Mouse (Mus musculus) heart, embryonic 13.5 days (tissue): ENCODE measurements around the gene Gm21954. TPM values are rescaled to one million over a fixed set of nuclear protein-coding genes. Genes with fewer than 3 reads are reported as not detected.
A peak's percentile ranks its signal among the peaks of the same experiment; 100 is the strongest.

Experiments
- ATAC-seq: fragments of 200-750 bp; cut with Nextera tagmentation; 2 replicates; pipeline ENCODE4 v1.8.0; 2017; ENCODE audit warnings: moderate TSS enrichment; ENCODE audit not compliant: insufficient number of reproducible peaks, low FRiP score, low TSS enrichment; ENCODE audit errors: extremely low read depth
- H3K27ac ChIP-seq: fragments of 300-500 bp; sonication (generic); replicated peaks from 2 replicates; pipeline ENCODE4 v1.5.1; 2015; ENCODE audit warnings: moderate library complexity, mild to moderate bottlenecking, inconsistent platforms
- H3K27me3 ChIP-seq: fragments of 300-500 bp; sonication (generic); replicated peaks from 2 replicates; pipeline ENCODE4 v1.6.1; 2015; ENCODE audit warnings: mild to moderate bottlenecking, inconsistent platforms
- H3K36me3 ChIP-seq: fragments of 300-500 bp; sonication (generic); 2 replicates; pipeline ENCODE4 v1.6.1; 2015; ENCODE audit warnings: mild to moderate bottlenecking, inconsistent platforms
- H3K4me1 ChIP-seq: fragments of 300-500 bp; sonication (generic); 2 replicates; pipeline ENCODE4 v1.6.1; 2015; ENCODE audit warnings: inconsistent platforms
- H3K4me2 ChIP-seq: fragments of 300-500 bp; sonication (generic); 2 replicates; pipeline ENCODE4 v1.6.1; 2015; ENCODE audit warnings: inconsistent platforms, mild to moderate bottlenecking, moderate library complexity
- H3K4me3 ChIP-seq: fragments of 300-500 bp; sonication (generic); 2 replicates; pipeline ENCODE4 v1.5.1; 2015; ENCODE audit warnings: moderate library complexity, mild to moderate bottlenecking, inconsistent platforms
- H3K9ac ChIP-seq: fragments of 300-500 bp; sonication (generic); 2 replicates; pipeline ENCODE4 v1.6.1; 2015; ENCODE audit warnings: inconsistent platforms, mild to moderate bottlenecking, moderate library complexity
- H3K9me3 ChIP-seq: fragments of 300-500 bp; sonication (generic); 2 replicates; pipeline ENCODE4 v1.6.1; 2016; ENCODE audit warnings: inconsistent platforms
- WGBS: fragments of 180-500 bp; shearing (Covaris S2); methylation state at CpG from one replicate; pipeline ENCODE4 v1.1.7; 2015; ENCODE audit warnings: mixed read lengths; 5-methylcytosine and 5-hydroxymethylcytosine counted together
- polyA plus RNA-seq: library from polyadenylated mRNA; unstranded; fragments of >200 nt; fragmentation: Nextera tagmentation; extraction: Ambion mirVana; gene quantifications from 2 replicates; pipeline ENCODE4 v1.2.1, GENCODE M21; 2015

The Gm21954 gene
- not detected in 2 replicates for polyA plus RNA-seq

DNA sequence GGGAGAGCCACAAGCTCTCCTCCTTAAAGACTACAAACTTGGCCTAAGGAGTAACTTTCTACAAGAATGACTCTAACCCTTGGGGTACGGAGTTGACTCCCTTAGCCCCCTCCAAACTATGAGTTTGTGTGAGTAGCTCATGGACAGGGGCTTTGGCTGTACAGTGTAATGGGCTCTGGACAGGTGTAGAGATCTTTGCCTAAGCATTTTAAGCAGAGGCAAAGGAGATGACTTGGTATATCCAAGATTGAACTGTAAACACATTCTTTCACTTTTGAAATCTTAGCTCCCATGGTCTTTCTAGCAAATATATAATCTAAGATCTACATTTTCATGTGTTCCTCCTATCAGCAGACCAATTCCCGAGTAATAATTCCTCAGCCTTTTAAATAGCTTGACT is at the start of gene Gm21954:
TSS of gene Gm21954 (minus strand) at position 101 of the 400 bp plus-strand sequence.
- Histone ChIP-seq H3K36me3 (no peaks in the 10 kb centered on the region), H3K9ac (no peak within 1 kb of the TSS), H3K27me3 (no peaks in the 10 kb centered on the region), H3K9me3 (no peaks in the 10 kb centered on the region), H3K4me1 (no peaks in the 10 kb centered on the region), H3K4me2 (no peak within 1 kb of the TSS), H3K27ac (no peak within 1 kb of the TSS), H3K4me3 (no peak within 1 kb of the TSS)
- 87% methylated on average over 2 of the region's 2 CpGs for WGBS
- no peak for ATAC-seq

DNA sequence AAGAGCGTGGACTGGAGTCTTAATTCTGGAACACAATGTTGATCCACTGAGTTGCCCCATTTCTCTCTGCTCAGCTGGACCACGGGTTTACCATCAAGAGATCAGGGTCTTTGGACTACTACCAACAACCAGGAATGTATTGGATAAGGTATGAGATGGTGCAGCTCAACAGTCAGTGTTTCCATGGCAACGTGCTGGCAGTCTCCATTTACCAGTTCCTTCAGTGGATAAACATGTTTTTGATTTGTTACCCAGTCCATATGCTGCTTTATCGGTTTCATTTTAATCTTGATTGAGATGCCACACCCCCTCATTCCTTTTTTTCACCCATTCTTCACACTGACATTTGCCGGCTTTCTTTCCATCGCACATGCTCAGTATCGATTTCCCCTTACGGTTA is 49.8 kb upstream of the Gm21954 start:
- H3K4me1 ChIP-seq = no peaks in the 10 kb centered on the region
- WGBS = 76% methylated on average over 8 of the region's 8 CpGs
- H3K4me3 ChIP-seq = no peak overlapping the region
- H3K9ac ChIP-seq = no peak overlapping the region
- no peak for ATAC-seq
- H3K36me3 ChIP-seq = no peaks in the 10 kb centered on the region
- H3K4me2 ChIP-seq = no peak overlapping the region
- H3K27me3 ChIP-seq = no peaks in the 10 kb centered on the region
- H3K27ac ChIP-seq = no peak overlapping the region
- no peaks in the 10 kb centered on the region for H3K9me3 ChIP-seq

DNA sequence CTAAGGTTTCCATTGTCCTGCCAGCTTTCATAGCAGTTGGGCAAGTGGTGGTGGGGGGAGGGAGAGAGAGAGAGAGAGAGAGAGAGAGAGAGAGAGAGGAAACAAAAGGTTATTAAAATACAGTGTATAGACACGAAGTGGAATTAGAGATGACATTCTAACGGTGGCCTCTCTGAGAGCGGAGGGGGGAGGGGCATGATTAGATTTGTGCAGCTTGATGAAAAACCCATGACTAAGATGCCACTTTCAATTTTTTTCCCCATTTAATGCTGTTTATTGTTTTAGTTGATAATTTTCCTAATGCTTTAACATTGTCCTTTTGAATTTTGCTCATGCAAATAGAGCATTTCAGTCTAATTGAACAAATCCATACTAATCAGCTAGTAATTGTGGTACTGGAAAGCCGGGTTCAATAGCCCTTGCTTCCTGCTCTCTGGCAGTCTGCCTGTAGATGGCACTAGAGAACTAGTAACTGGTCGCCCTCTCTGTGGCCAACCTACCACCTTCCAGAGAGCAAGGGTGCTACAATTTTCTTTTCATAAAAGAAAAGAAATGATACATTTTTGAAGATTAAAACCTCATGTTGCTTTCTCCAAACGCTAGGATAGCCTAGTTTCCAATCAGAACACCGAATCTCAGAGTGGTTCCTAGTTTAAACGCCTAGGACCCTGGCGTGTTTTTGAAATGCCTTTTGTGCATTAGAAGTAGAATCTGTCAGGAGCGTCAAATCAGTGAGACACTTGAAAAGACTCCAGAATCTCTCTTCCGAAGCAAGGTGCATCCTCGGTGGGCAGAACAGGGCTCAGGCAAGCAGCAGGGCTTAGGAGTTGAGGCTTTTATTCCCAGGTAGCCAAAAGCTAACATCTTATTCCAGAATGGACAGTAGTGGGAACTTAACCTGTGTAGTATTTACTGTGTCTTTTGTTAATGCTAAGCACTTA is 48.5 kb upstream of the Gm21954 start:
- Histone ChIP-seq H3K4me1 (no peaks in the 10 kb centered on the region), H3K36me3 (no peaks in the 10 kb centered on the region), H3K4me3 (no peak overlapping the region), H3K4me2 (peak overlapping the region; percentile 35; the same call in 1 of the 2 replicates), H3K9ac (no peak overlapping the region), H3K27me3 (no peaks in the 10 kb centered on the region), H3K27ac (no peak overlapping the region), H3K9me3 (no peaks in the 10 kb centered on the region)
- whole genome bisulfite sequencing = 23% methylated on average over 12 of the region's 12 CpGs
- no peak for ATAC-seq

DNA sequence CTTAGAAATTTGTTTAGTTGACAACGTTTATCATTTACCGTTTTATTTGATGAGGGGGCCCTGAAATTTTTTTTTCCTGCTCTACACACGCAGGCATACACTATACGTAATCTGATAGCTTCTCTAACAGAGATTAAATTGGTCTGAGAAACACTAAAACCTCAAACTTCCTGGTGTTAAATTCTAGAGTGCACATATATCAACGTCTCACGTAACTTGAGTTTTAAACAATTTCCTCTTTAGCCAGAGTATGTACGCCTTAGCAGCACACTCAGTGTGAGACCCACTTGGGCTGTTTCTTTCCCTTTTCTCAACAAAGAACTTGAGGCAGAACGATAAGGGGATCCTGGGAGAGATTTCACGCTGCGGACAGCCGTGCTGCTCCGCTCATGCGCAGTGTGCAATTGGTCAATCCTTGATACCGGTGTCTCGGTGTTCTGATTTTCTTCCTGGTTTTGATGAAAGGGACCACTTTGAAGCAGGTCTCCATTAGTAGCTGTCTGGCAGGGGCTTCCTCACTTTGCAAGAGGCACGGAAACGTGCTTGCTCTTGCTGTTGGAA is 45.5 kb upstream of the Gm21954 start:
- H3K27ac ChIP-seq = no peak overlapping the region
- no peaks in the 10 kb centered on the region for H3K27me3 ChIP-seq
- no peak for ATAC-seq
- H3K36me3 ChIP-seq = no peaks in the 10 kb centered on the region
- peak overlapping the region; percentile 47 for H3K4me2 ChIP-seq
- H3K9ac ChIP-seq = no peak overlapping the region
- H3K9me3 ChIP-seq = no peaks in the 10 kb centered on the region
- H3K4me3 ChIP-seq = no peak overlapping the region
- H3K4me1 ChIP-seq = no peaks in the 10 kb centered on the region
- 65% methylated on average over 17 of the region's 17 CpGs for WGBS

DNA sequence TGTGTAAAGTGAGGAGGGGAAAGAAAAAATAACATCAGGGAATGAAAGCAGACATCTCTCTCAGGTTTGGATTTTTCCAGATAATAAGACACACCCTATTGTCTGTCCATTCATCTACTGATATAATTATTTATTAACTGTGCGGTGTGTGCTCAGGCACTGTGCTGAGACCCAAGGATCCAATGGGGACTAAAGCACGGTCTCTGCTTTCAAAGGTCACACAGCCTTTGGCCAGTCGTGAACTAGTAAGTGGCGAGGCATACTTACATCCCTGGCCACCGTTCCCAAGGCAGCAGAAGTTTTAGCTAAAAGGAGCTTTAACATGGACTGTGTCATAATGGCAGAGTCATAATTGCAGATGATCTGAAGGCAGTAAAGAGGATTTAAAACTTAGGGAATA is 44.0 kb upstream of the Gm21954 start:
- Histone ChIP-seq H3K27ac (no peak overlapping the region), H3K4me2 (no peak overlapping the region), H3K36me3 (no peaks in the 10 kb centered on the region), H3K27me3 (no peaks in the 10 kb centered on the region), H3K4me3 (no peak overlapping the region), H3K9ac (no peak overlapping the region), H3K9me3 (no peaks in the 10 kb centered on the region), H3K4me1 (no peaks in the 10 kb centered on the region)
- ATAC-seq = no peak
- whole genome bisulfite sequencing = 73% methylated on average over 5 of the region's 5 CpGs

DNA sequence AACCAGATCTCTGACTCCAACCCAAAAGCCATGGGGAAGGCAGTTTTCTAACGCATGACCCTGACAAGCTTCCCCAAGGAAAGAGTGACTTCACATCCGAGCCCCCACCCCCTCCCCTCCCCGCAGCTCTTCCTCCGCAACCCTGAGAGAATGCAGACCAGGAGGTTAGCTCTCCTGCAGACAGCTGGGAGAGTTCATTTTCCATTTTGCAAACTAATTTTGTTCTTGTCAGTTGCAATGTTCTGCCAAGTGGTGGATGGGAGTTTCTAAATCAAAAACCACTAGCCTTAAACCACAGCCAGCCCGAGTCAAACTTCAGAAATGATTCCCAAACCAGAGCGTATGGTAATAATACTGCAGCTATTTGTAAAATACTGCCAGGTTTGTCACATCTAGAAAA is 39.6 kb upstream of the Gm21954 start:
- Histone ChIP-seq H3K9ac (no peak overlapping the region), H3K36me3 (no peaks in the 10 kb centered on the region), H3K9me3 (no peaks in the 10 kb centered on the region), H3K27ac (no peak overlapping the region), H3K4me2 (no peak overlapping the region), H3K27me3 (no peaks in the 10 kb centered on the region), H3K4me3 (no peak overlapping the region), H3K4me1 (no peaks in the 10 kb centered on the region)
- 54% methylated on average over 6 of the region's 6 CpGs for WGBS
- ATAC-seq = no peak

DNA sequence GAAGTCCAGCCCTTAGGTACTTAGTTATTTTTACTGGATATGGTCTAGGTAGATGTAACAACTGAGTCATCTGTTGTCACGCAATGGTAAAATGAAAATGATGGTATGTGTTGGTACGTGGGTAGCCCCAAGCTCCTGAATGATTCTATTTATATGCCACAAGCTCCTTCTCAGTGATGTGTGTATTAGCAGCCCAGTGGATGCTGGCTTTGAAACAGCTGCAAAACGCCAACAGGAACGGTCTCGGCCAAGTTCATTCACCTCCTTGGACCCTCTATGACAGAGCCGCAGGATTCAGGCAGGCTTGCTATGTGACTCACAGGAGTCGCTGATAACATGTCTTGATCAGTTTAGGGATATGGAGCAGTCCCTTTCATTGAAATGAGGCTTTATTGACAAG is 38.2 kb upstream of the Gm21954 start:
- H3K36me3 ChIP-seq = no peaks in the 10 kb centered on the region
- no peak overlapping the region for H3K9ac ChIP-seq
- 64% methylated on average over 7 of the region's 7 CpGs for WGBS

DNA sequence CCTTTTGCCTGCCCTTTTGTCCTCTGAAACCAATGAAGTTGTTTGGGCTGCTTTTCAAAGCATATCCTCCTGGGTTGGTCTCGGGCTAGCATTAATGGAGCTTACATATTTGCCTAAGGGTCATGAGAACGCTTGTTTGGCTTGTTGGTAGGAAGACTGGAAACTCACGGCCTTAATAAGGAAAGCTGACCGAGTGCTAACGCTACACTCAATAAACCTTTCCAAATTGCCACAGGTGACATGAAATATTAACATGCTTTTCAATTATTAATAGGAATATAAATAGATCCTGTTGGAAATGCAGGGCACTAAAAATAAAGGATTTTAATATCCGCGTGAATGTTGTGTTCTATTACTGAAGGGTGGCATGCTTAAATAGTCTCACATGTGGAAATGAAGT is 27.3 kb upstream of the Gm21954 start:
- WGBS = 83% methylated on average over 7 of the region's 7 CpGs
- H3K4me1 ChIP-seq = no peaks in the 10 kb centered on the region
- H3K27me3 ChIP-seq = no peaks in the 10 kb centered on the region
- H3K4me2 ChIP-seq = no peak overlapping the region
- H3K36me3 ChIP-seq = no peaks in the 10 kb centered on the region
- no peak overlapping the region for H3K9ac ChIP-seq
- no peak overlapping the region for H3K27ac ChIP-seq
- no peaks in the 10 kb centered on the region for H3K9me3 ChIP-seq
- no peak for ATAC-seq
- H3K4me3 ChIP-seq = no peak overlapping the region

More for the DNA sequence above, 38.2 kb upstream of the Gm21954 start:
- Histone ChIP-seq H3K4me2 (no peak overlapping the region), H3K27ac (no peak overlapping the region), H3K4me3 (no peak overlapping the region), H3K4me1 (no peaks in the 10 kb centered on the region), H3K9me3 (no peaks in the 10 kb centered on the region), H3K27me3 (no peaks in the 10 kb centered on the region)
- ATAC-seq = no peak

DNA sequence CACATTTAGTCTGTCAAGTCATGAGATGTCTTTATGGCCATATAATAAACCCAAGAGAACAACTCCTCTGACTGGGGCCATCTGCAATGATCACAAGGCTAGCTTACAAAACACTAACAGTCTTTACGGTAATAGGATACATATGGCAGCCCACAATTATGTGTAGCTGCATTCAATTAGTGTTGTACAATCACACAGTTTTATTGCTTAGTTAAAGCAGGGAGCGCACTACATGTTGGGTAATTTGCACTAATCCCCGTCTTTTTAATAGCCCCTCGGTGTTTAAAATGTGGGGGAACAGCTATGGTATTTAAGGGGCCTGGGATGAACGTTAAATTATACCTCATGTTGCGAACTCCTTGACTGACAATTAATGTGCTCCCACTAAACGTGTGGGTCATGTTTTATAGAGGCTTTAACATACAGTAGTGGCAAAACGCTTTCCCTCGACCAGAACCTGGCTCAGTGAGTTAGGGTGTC is 24.5 kb upstream of the Gm21954 start:
- Histone ChIP-seq H3K9ac (no peak overlapping the region), H3K4me3 (no peak overlapping the region), H3K4me2 (no peak overlapping the region), H3K9me3 (no peaks in the 10 kb centered on the region), H3K4me1 (no peaks in the 10 kb centered on the region), H3K27me3 (no peaks in the 10 kb centered on the region), H3K27ac (no peak overlapping the region), H3K36me3 (no peaks in the 10 kb centered on the region)
- 81% methylated on average over 9 of the region's 9 CpGs for WGBS
- no peak for ATAC-seq

DNA sequence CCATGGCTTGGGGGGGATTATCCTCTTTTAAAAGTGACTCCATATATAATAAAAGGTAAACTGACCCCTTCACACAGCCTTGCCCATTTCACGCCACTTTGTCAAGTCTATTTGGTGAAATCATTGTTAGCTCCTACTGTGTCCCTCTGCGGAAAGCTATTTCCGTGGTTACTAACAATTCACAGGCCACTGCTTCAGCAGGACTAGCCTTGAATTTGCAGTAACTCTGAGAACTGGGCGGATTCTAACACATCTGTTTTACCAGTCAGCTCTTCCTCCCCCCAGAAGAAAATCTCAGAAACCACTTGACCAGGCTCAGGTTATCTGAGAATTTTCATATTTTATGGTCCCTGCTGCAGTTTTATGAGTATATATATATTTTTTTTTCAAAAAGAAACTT is 23.9 kb upstream of the Gm21954 start:
- H3K4me2 ChIP-seq = no peak overlapping the region
- WGBS = 62% methylated on average over 4 of the region's 4 CpGs
- no peak overlapping the region for H3K27ac ChIP-seq
- no peak for ATAC-seq
- H3K9ac ChIP-seq = no peak overlapping the region
- H3K27me3 ChIP-seq = no peaks in the 10 kb centered on the region
- H3K9me3 ChIP-seq = no peaks in the 10 kb centered on the region
- H3K4me3 ChIP-seq = no peak overlapping the region
- no peaks in the 10 kb centered on the region for H3K4me1 ChIP-seq
- H3K36me3 ChIP-seq = no peaks in the 10 kb centered on the region

DNA sequence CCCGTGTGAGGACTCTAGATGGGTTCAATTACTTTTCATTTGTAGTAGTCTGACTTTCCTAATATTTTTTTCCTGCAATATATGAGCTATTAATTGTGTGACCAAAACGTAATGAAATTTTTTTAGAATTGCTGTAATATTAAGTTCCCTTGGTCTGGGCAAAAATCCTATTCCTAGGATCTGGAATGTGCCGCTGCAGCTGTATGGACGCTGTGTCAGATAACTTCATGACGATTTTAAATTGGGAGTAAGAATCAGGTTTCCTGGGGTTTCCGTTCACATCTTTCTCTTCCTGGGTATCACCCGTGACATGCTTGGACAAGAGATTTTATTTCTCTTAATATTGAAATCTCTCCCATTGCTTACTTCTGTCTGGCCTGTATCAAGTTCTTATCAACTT is 23.2 kb upstream of the Gm21954 start:
- H3K9me3 ChIP-seq = no peaks in the 10 kb centered on the region
- no peak overlapping the region for H3K27ac ChIP-seq
- H3K4me1 ChIP-seq = no peaks in the 10 kb centered on the region
- H3K27me3 ChIP-seq = no peaks in the 10 kb centered on the region
- H3K4me2 ChIP-seq = no peak overlapping the region
- WGBS = 72% methylated on average over 7 of the region's 7 CpGs
- H3K9ac ChIP-seq = no peak overlapping the region
- ATAC-seq = no peak
- H3K36me3 ChIP-seq = no peaks in the 10 kb centered on the region
- no peak overlapping the region for H3K4me3 ChIP-seq

DNA sequence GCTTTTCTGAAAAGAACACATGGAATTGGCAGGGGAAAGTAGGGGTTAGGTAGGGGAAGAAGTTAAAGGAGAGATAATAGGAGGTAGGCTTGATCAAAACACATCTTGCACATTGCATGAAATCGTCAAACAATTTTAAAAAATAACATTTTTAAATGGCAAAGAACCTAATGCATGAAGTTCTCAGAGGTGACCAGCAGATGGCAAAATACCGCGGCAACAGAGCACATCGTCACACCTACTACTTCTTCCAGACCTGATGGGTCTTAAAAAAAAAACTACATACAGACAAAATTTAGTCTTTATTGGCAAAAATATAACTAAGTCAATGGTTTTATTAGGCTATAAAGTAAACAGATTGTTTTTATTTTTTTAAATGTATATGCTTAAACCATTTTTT is 22.3 kb upstream of the Gm21954 start:
- 38% methylated on average over 4 of the region's 4 CpGs for WGBS
- ATAC-seq = no peak
- no peak overlapping the region for H3K9ac ChIP-seq
- H3K9me3 ChIP-seq = no peaks in the 10 kb centered on the region
- H3K4me2 ChIP-seq = no peak overlapping the region
- no peaks in the 10 kb centered on the region for H3K4me1 ChIP-seq
- H3K27me3 ChIP-seq = no peaks in the 10 kb centered on the region
- H3K36me3 ChIP-seq = no peaks in the 10 kb centered on the region
- no peak overlapping the region for H3K27ac ChIP-seq
- H3K4me3 ChIP-seq = no peak overlapping the region
